Mouse (Mus musculus) forebrain, embryonic 10.5 days (tissue): ENCODE results near the gene Bspry. TPM values are rescaled to one million over a fixed set of nuclear protein-coding genes. Genes with fewer than 3 reads are reported as not detected.

Experiments used
- DNase-seq: peaks from one replicate; pipeline ENCODE4 v3.0.0-alpha.2; 2017; ENCODE audit warnings: low spot score; ENCODE audit errors: extremely low spot score
- H3K27ac ChIP-seq: fragments of 300-500 bp; sonication (generic); 2 replicates; pipeline ENCODE4 v1.5.1; 2016; ENCODE audit warnings: mild to moderate bottlenecking
- H3K27me3 ChIP-seq: fragments of 300-500 bp; sonication (generic); 2 replicates; pipeline ENCODE4 v1.6.1; 2016; ENCODE audit warnings: mild to moderate bottlenecking; ENCODE audit not compliant: poor library complexity, severe bottlenecking
- H3K36me3 ChIP-seq: fragments of 300-500 bp; sonication (generic); replicated peaks from 2 replicates; pipeline ENCODE4 v1.6.1; 2016; ENCODE audit warnings: mild to moderate bottlenecking, moderate library complexity
- H3K4me1 ChIP-seq: fragments of 300-500 bp; sonication (generic); 2 replicates; pipeline ENCODE4 v1.6.1; 2016
- H3K4me3 ChIP-seq: fragments of 300-500 bp; sonication (generic); 2 replicates; pipeline ENCODE4 v1.5.1; 2016; ENCODE audit warnings: mild to moderate bottlenecking, moderate library complexity
- H3K9me3 ChIP-seq: fragments of 300-500 bp; sonication (generic); 2 replicates; pipeline ENCODE4 v1.6.1; 2016; ENCODE audit warnings: mild to moderate bottlenecking, moderate library complexity
- WGBS: fragments of 180-500 bp; shearing (Covaris S2); methylation state at CpG from one replicate; pipeline ENCODE4 v1.1.7; 2016; 5-methylcytosine and 5-hydroxymethylcytosine counted together
- polyA plus RNA-seq: library from polyadenylated mRNA; unstranded; fragments of >200 nt; fragmentation: Nextera tagmentation; extraction: Ambion mirVana; gene quantifications from 2 replicates; pipeline ENCODE4 v1.2.1, GENCODE M21; 2016

Gene Bspry
- polyA plus RNA-seq, 1 experiment from 2014 or later: 1.1 TPM

GRCm38 (mm10) chr4:62487172-62487571 lies 7.3 kb downstream of the Bspry start:
- Histone ChIP-seq H3K4me3 (no peak overlapping the region), H3K4me1 (peaks cover 8% of the 10 kb centered on the region; the same call in 1 of the 2 replicates), H3K27ac (no peak overlapping the region), H3K36me3 (no peaks in the 10 kb centered on the region), H3K27me3 (peaks cover 4% of the 10 kb centered on the region), H3K9me3 (no peaks in the 10 kb centered on the region)
- DNase-seq: no peak
- 94% methylated on average over 5 of the region's 5 CpGs for WGBS

- H3K4me1 ChIP-seq: peaks cover 8% of the 10 kb centered on the region; the same call in 1 of the 2 replicates
- H3K27ac ChIP-seq: no peak overlapping the region
- no peak overlapping the region for H3K4me3 ChIP-seq
- H3K36me3 ChIP-seq: no peaks in the 10 kb centered on the region
- H3K9me3 ChIP-seq: no peaks in the 10 kb centered on the region
- DNase-seq: no peak
- 91% methylated on average over 2 of the region's 2 CpGs for WGBS
- H3K27me3 ChIP-seq: no peaks in the 10 kb centered on the region
Measured at GRCm38 (mm10) chr4:62487914-62488313, 8.1 kb downstream of the Bspry start.

- Histone ChIP-seq H3K4me1 (peaks cover 7% of the 10 kb centered on the region; the same call in 1 of the 2 replicates), H3K27ac (no peak overlapping the region), H3K4me3 (no peak overlapping the region), H3K36me3 (no peaks in the 10 kb centered on the region), H3K27me3 (0 out of 2 replicates have a peak, but pooled peaks cover 4% of the 10 kb centered on the region), H3K9me3 (no peaks in the 10 kb centered on the region)
- no peak for DNase-seq
- WGBS: 91% methylated on average over 2 of the region's 2 CpGs
Measured at GRCm38 (mm10) chr4:62492682-62493081, 12.8 kb downstream of the Bspry start.

GRCm38 (mm10) chr4:62494230-62494629 lies 14.4 kb downstream of the Bspry start:
- H3K36me3 ChIP-seq: peaks cover 11% of the 10 kb centered on the region
- 81% methylated on average over 9 of the region's 9 CpGs for WGBS
- H3K27me3 ChIP-seq: 0 out of 2 replicates have a peak, but pooled peaks cover 4% of the 10 kb centered on the region
- no peak overlapping the region for H3K4me3 ChIP-seq
- H3K4me1 ChIP-seq: no peaks in the 10 kb centered on the region
- no peaks in the 10 kb centered on the region for H3K9me3 ChIP-seq
- no peak overlapping the region for H3K27ac ChIP-seq
- no peak for DNase-seq

GRCm38 (mm10) chr4:62495946-62496345 lies 16.1 kb downstream of the Bspry start:
- Histone ChIP-seq H3K27me3 (0 out of 2 replicates have a peak, but pooled peaks cover 4% of the 10 kb centered on the region), H3K9me3 (no peaks in the 10 kb centered on the region), H3K36me3 (peaks cover 17% of the 10 kb centered on the region), H3K27ac (no peak overlapping the region), H3K4me1 (no peaks in the 10 kb centered on the region), H3K4me3 (no peak overlapping the region)
- no peak for DNase-seq
- 89% methylated on average over 8 of the region's 8 CpGs for whole genome bisulfite sequencing

- no peaks in the 10 kb centered on the region for H3K9me3 ChIP-seq
- WGBS: 89% methylated on average over 8 of the region's 8 CpGs
- no peak overlapping the region for H3K4me3 ChIP-seq
- peaks cover 17% of the 10 kb centered on the region for H3K36me3 ChIP-seq
- H3K27ac ChIP-seq: no peak overlapping the region
- 0 out of 2 replicates have a peak, but pooled peaks cover 4% of the 10 kb centered on the region for H3K27me3 ChIP-seq
- H3K4me1 ChIP-seq: peaks cover 6% of the 10 kb centered on the region
- DNase-seq: no peak
Measured at GRCm38 (mm10) chr4:62496815-62497214, 17.0 kb downstream of the Bspry start.

GRCm38 (mm10) chr4:62500799-62501198 lies 20.9 kb downstream of the Bspry start:
- 0 out of 2 replicates have a peak, but pooled peaks cover 4% of the 10 kb centered on the region for H3K27me3 ChIP-seq
- no peak for DNase-seq
- peaks cover 11% of the 10 kb centered on the region for H3K4me1 ChIP-seq
- no peak overlapping the region for H3K27ac ChIP-seq
- H3K36me3 ChIP-seq: peaks cover 17% of the 10 kb centered on the region
- no peak overlapping the region for H3K4me3 ChIP-seq
- 91% methylated on average over 4 of the region's 4 CpGs for whole genome bisulfite sequencing
- no peaks in the 10 kb centered on the region for H3K9me3 ChIP-seq

GRCm38 (mm10) chr4:62501534-62501933 lies 21.7 kb downstream of the Bspry start:
- no peaks in the 10 kb centered on the region for H3K27me3 ChIP-seq
- H3K9me3 ChIP-seq: no peaks in the 10 kb centered on the region
- WGBS: 6% methylated on average over 7 of the region's 7 CpGs
- H3K4me3 ChIP-seq: peak overlapping the region; percentile 62
- peaks cover 11% of the 10 kb centered on the region for H3K4me1 ChIP-seq
- peaks cover 17% of the 10 kb centered on the region for H3K36me3 ChIP-seq
- peak overlapping the region; percentile 86 for H3K27ac ChIP-seq
- no peak for DNase-seq

GRCm38 (mm10) chr4:62501964-62502732 lies 22.3 kb downstream of the Bspry start:
- H3K27ac ChIP-seq: peak overlapping the region; percentile 86
- peaks cover 11% of the 10 kb centered on the region for H3K4me1 ChIP-seq
- H3K4me3 ChIP-seq: peak overlapping the region; percentile 62
- DNase-seq: peak; percentile 92
- H3K9me3 ChIP-seq: no peaks in the 10 kb centered on the region
- peaks cover 18% of the 10 kb centered on the region for H3K36me3 ChIP-seq
- no peaks in the 10 kb centered on the region for H3K27me3 ChIP-seq
- WGBS: 3% methylated on average over 38 of the region's 38 CpGs

GRCm38 (mm10) chr4:62502969-62503368 lies 23.1 kb downstream of the Bspry start:
- Histone ChIP-seq H3K27me3 (no peaks in the 10 kb centered on the region), H3K27ac (no peak overlapping the region), H3K9me3 (no peaks in the 10 kb centered on the region), H3K4me1 (peaks cover 11% of the 10 kb centered on the region), H3K4me3 (peak overlapping the region; percentile 62; the same call in 1 of the 2 replicates), H3K36me3 (peaks cover 26% of the 10 kb centered on the region)
- 82% methylated on average over 7 of the region's 7 CpGs for WGBS
- DNase-seq: no peak

GRCm38 (mm10) chr4:62503374-62503970 lies 23.6 kb downstream of the Bspry start, which contains the start of gene Hdhd3:
TSS of gene Hdhd3 (minus strand) at chr4:62503467.
- H3K4me3 ChIP-seq: peak within 1 kb of the TSS; percentile 62
- H3K27ac ChIP-seq: peak within 1 kb of the TSS; percentile 86
- no peak for DNase-seq
- H3K27me3 ChIP-seq: no peaks in the 10 kb centered on the region
- H3K36me3 ChIP-seq: peaks cover 28% of the 10 kb centered on the region
- H3K4me1 ChIP-seq: peaks cover 11% of the 10 kb centered on the region
- H3K9me3 ChIP-seq: no peaks in the 10 kb centered on the region
- WGBS: 81% methylated on average over 3 of the region's 3 CpGs

GRCm38 (mm10) chr4:62505991-62506390 lies 26.1 kb downstream of the Bspry start:
- Histone ChIP-seq H3K36me3 (peaks cover 39% of the 10 kb centered on the region), H3K27ac (no peak overlapping the region), H3K9me3 (no peaks in the 10 kb centered on the region), H3K4me3 (no peak overlapping the region), H3K4me1 (peaks cover 11% of the 10 kb centered on the region), H3K27me3 (no peaks in the 10 kb centered on the region)
- 88% methylated on average over 3 of the region's 3 CpGs for WGBS
- no peak for DNase-seq

GRCm38 (mm10) chr4:62506798-62507197 lies 26.9 kb downstream of the Bspry start:
- H3K4me3 ChIP-seq: no peak overlapping the region
- peak; percentile 26 for DNase-seq
- H3K27ac ChIP-seq: no peak overlapping the region
- H3K9me3 ChIP-seq: no peaks in the 10 kb centered on the region
- WGBS: 63% methylated on average over 2 of the region's 2 CpGs
- H3K36me3 ChIP-seq: peaks cover 47% of the 10 kb centered on the region
- H3K4me1 ChIP-seq: peaks cover 5% of the 10 kb centered on the region
- H3K27me3 ChIP-seq: no peaks in the 10 kb centered on the region
